Mouse (Mus musculus): ENCODE measurements around the gene Kctd10. TPM values are rescaled to one million over a fixed set of nuclear protein-coding genes. Genes with fewer than 3 reads are reported as not detected.

Gene Kctd10
- total and polyA plus RNA-seq, 2 experiments = 11.4 to 14.4 TPM

GRCm38 (mm10) chr5:114393169-114393568, 12.9 kb upstream of the Kctd10 start:
- DNase-seq (ENCODE audit: extremely low read depth, low read depth, low spot score) = no peak
- H3K36me3 ChIP-seq (ENCODE audit: control insufficient read depth, insufficient read depth, low read length) = peaks cover 21% of the 10 kb centered on the region
- TF ChIP-seq POLR2A (IDR thresholded peaks at IDR 0.05; ENCODE audit: extremely low read depth, insufficient read depth, low read length) (no peak), CTCF (IDR thresholded peaks at IDR 0.05; ENCODE audit: low read depth, low read length) (no peak)
- no peaks in the 10 kb centered on the region for H3K4me1 ChIP-seq (ENCODE audit: control insufficient read depth, insufficient read depth, low read length)
- H3K27me3 ChIP-seq (ENCODE audit: control insufficient read depth, insufficient read depth, low read length) = no peaks in the 10 kb centered on the region
- H3K79me2 ChIP-seq (ENCODE audit: control insufficient read depth, insufficient read depth, low read length) = no peaks in the 10 kb centered on the region
- no peak overlapping the region for H3K4me3 ChIP-seq (ENCODE audit: insufficient read depth, low read depth, low read length)
- no peak overlapping the region for H3K27ac ChIP-seq (replicated peaks; ENCODE audit: insufficient read depth, low read depth, low read length)
- H3K9ac ChIP-seq (ENCODE audit: low read depth, low read length) = no peak overlapping the region
- 81% methylated on average over 9 of the region's 9 CpGs for WGBS

- Histone ChIP-seq H3K27me3 (ENCODE audit: control insufficient read depth, insufficient read depth, low read length) (no peaks in the 10 kb centered on the region), H3K4me3 (ENCODE audit: insufficient read depth, low read depth, low read length) (no peak overlapping the region), H3K4me1 (ENCODE audit: control insufficient read depth, insufficient read depth, low read length) (peaks cover 5% of the 10 kb centered on the region; the same call in 1 of the 2 replicates), H3K36me3 (ENCODE audit: control insufficient read depth, insufficient read depth, low read length) (peaks cover 24% of the 10 kb centered on the region), H3K79me2 (ENCODE audit: control insufficient read depth, insufficient read depth, low read length) (peaks cover 35% of the 10 kb centered on the region), H3K9ac (ENCODE audit: low read depth, low read length) (no peak overlapping the region), H3K27ac (replicated peaks; ENCODE audit: insufficient read depth, low read depth, low read length) (no peak overlapping the region)
- no peak for TF ChIP-seq POLR2A (IDR thresholded peaks at IDR 0.05; ENCODE audit: extremely low read depth, insufficient read depth, low read length)
- WGBS = 90% methylated on average over 8 of the region's 8 CpGs
- DNase-seq (ENCODE audit: extremely low read depth, low read depth, low spot score) = no peak
These were observed 4.1 kb upstream of the Kctd10 start for GRCm38 (mm10) chr5:114384448-114384847.

GRCm38 (mm10) chr5:114383184-114383904, 3.0 kb upstream of the Kctd10 start:
- WGBS = 85% methylated on average over 9 of the region's 9 CpGs
- H3K36me3 ChIP-seq (ENCODE audit: control insufficient read depth, insufficient read depth, low read length) = peaks cover 18% of the 10 kb centered on the region
- H3K9ac ChIP-seq (ENCODE audit: low read depth, low read length) = no peak overlapping the region

GRCm38 (mm10) chr5:114381013-114381351, 674 bp upstream of the Kctd10 start:
- DNase-seq (ENCODE audit: extremely low read depth, low read depth, low spot score) = peak; percentile 45
- Histone ChIP-seq H3K27me3 (ENCODE audit: control insufficient read depth, insufficient read depth, low read length) (no peaks in the 10 kb centered on the region), H3K27ac (replicated peaks; ENCODE audit: insufficient read depth, low read depth, low read length) (peak overlapping the region; percentile 98), H3K79me2 (ENCODE audit: control insufficient read depth, insufficient read depth, low read length) (peaks cover 46% of the 10 kb centered on the region), H3K9ac (ENCODE audit: low read depth, low read length) (peak overlapping the region; percentile 98), H3K4me3 (ENCODE audit: insufficient read depth, low read depth, low read length) (peak overlapping the region; percentile 98), H3K4me1 (ENCODE audit: control insufficient read depth, insufficient read depth, low read length) (peaks cover 5% of the 10 kb centered on the region; the same call in 1 of the 2 replicates), H3K36me3 (ENCODE audit: control insufficient read depth, insufficient read depth, low read length) (peaks cover 7% of the 10 kb centered on the region)
- TF ChIP-seq POLR2A (IDR thresholded peaks at IDR 0.05; ENCODE audit: extremely low read depth, insufficient read depth, low read length) = no peak
- TF ChIP-seq CTCF (IDR thresholded peaks at IDR 0.05; ENCODE audit: low read depth, low read length) = no peak
- under 1% methylated on average over 18 of the region's 18 CpGs for WGBS

More at GRCm38 (mm10) chr5:114383184-114383904, 3.0 kb upstream of the Kctd10 start:
- TF ChIP-seq POLR2A (IDR thresholded peaks at IDR 0.05; ENCODE audit: extremely low read depth, insufficient read depth, low read length) (no peak), CTCF (IDR thresholded peaks at IDR 0.05; ENCODE audit: low read depth, low read length) (peak; percentile 83)
- peaks cover 5% of the 10 kb centered on the region; the same call in 1 of the 2 replicates for H3K4me1 ChIP-seq (ENCODE audit: control insufficient read depth, insufficient read depth, low read length)
- H3K27me3 ChIP-seq (ENCODE audit: control insufficient read depth, insufficient read depth, low read length) = no peaks in the 10 kb centered on the region
- no peak overlapping the region for H3K27ac ChIP-seq (replicated peaks; ENCODE audit: insufficient read depth, low read depth, low read length)
- peaks cover 37% of the 10 kb centered on the region for H3K79me2 ChIP-seq (ENCODE audit: control insufficient read depth, insufficient read depth, low read length)
- H3K4me3 ChIP-seq (ENCODE audit: insufficient read depth, low read depth, low read length) = no peak overlapping the region
- DNase-seq (ENCODE audit: extremely low read depth, low read depth, low spot score) = peak; percentile 19

- TF ChIP-seq POLR2A (IDR thresholded peaks at IDR 0.05; ENCODE audit: extremely low read depth, insufficient read depth, low read length) = no peak
- TF ChIP-seq CTCF (IDR thresholded peaks at IDR 0.05; ENCODE audit: low read depth, low read length) = no peak
- Histone ChIP-seq H3K79me2 (ENCODE audit: control insufficient read depth, insufficient read depth, low read length) (peaks cover 56% of the 10 kb centered on the region), H3K4me1 (ENCODE audit: control insufficient read depth, insufficient read depth, low read length) (peaks cover 7% of the 10 kb centered on the region; the same call in 1 of the 2 replicates), H3K27me3 (ENCODE audit: control insufficient read depth, insufficient read depth, low read length) (no peaks in the 10 kb centered on the region), H3K36me3 (ENCODE audit: control insufficient read depth, insufficient read depth, low read length) (peaks cover 2% of the 10 kb centered on the region), H3K27ac (replicated peaks; ENCODE audit: insufficient read depth, low read depth, low read length) (peak overlapping the region; percentile 54), H3K4me3 (ENCODE audit: insufficient read depth, low read depth, low read length) (peak overlapping the region; percentile 98), H3K9ac (ENCODE audit: low read depth, low read length) (peak overlapping the region; percentile 92)
- no peak for DNase-seq (ENCODE audit: extremely low read depth, low read depth, low spot score)
- WGBS = 4% methylated on average over 20 of the region's 20 CpGs
These were observed 545 bp downstream of the Kctd10 start for GRCm38 (mm10) chr5:114379763-114380162.

- Histone ChIP-seq H3K9ac (ENCODE audit: low read depth, low read length) (peak overlapping the region; percentile 60), H3K36me3 (ENCODE audit: control insufficient read depth, insufficient read depth, low read length) (no peaks in the 10 kb centered on the region), H3K4me3 (ENCODE audit: insufficient read depth, low read depth, low read length) (no peak overlapping the region), H3K27me3 (ENCODE audit: control insufficient read depth, insufficient read depth, low read length) (no peaks in the 10 kb centered on the region), H3K4me1 (ENCODE audit: control insufficient read depth, insufficient read depth, low read length) (peaks cover 7% of the 10 kb centered on the region; the same call in 1 of the 2 replicates), H3K79me2 (ENCODE audit: control insufficient read depth, insufficient read depth, low read length) (peaks cover 58% of the 10 kb centered on the region), H3K27ac (replicated peaks; ENCODE audit: insufficient read depth, low read depth, low read length) (no peak overlapping the region)
- TF ChIP-seq CTCF (IDR thresholded peaks at IDR 0.05; ENCODE audit: low read depth, low read length) (no peak), POLR2A (IDR thresholded peaks at IDR 0.05; ENCODE audit: extremely low read depth, insufficient read depth, low read length) (no peak)
- DNase-seq (ENCODE audit: extremely low read depth, low read depth, low spot score) = peak; percentile 17
- WGBS = 21% methylated on average over 6 of the region's 6 CpGs
These were observed 1.4 kb downstream of the Kctd10 start for GRCm38 (mm10) chr5:114378936-114379335.

Data from liver, adult 2 months (tissue).